Mouse (Mus musculus): Measurements from ENCODE around the gene Dmrt2. TPM values are rescaled to one million over a fixed set of nuclear protein-coding genes. Genes with fewer than 3 reads are reported as not detected.

The Dmrt2 gene
- polyA plus RNA-seq (2014; fragmentation: Nextera tagmentation; extraction: Ambion mirVana) = 0.73 and 1.2 TPM in 2 replicates

DNA sequence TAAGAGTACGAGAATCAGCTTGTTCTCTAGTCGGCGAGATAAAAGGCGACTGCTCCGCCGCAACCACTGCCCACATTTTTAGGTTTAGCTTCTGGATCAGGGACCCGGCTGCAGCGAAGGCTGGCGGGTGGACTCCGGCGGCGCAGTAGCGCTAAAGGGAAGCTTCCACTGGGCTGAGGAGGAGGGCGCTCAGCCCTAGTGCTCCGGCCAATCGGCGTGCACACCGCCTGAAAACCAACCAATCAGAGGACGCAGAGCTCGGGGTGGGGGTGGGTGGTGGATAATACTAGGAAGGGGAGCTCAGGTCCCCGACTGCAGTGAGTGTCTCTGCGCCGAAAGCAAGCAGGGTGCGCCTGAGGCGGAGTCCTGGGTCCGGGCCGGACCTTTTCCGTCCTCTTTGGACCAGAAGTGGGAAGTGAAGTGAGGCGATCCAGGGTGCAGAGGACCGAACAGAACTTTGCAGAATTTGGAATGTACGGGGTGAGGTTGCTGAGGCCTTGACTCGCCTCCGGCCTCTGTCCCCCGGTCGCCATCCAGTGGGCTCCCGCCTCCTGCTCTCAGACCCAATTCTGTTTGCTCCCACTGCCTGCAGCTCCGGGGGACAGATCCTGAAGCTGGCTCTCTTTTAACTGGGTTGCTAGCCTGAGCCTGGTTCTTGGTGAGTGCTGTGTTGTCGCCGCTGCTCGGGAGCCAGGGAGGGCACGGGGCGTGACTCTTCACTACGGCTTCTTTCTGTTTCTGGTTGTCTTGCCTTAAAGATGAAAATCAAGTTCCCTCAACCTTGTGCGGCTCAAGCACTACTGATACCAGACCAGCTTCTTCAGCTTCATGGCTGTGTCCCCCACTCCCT lies at the start of gene Dmrt2:
TSS of gene Dmrt2 (plus strand) at position 311 of the 850 bp plus-strand sequence.
- DNase-seq (ENCODE audit: low spot score) (peak; percentile 72), ATAC-seq (replicated peaks; ENCODE audit: low FRiP score) (peak; percentile 94)
- no peaks in the 10 kb centered on the region for H3K36me3 ChIP-seq (ENCODE audit: control insufficient read depth, insufficient read depth, low read length)
- H3K27ac ChIP-seq (ENCODE audit: low read depth, low read length) = no peak within 1 kb of the TSS
- WGBS = 1% methylated on average over 44 of the region's 44 CpGs
- H3K4me1 ChIP-seq (replicated peaks; ENCODE audit: control insufficient read depth, insufficient read depth, low read length) = peaks cover 9% of the 10 kb centered on the region
- H3K27me3 ChIP-seq (replicated peaks; ENCODE audit: control insufficient read depth, insufficient read depth, low read length) = peaks cover 98% of the 10 kb centered on the region
- H3K9me3 ChIP-seq (ENCODE audit: control insufficient read depth, low read length) = no peaks in the 10 kb centered on the region
- H3K9ac ChIP-seq (ENCODE audit: low read depth, low read length) = 0 out of 2 replicates have a peak within 1 kb of the TSS, but pooled peaks have one; percentile 12
- peak within 1 kb of the TSS; percentile 45 for H3K4me3 ChIP-seq (ENCODE audit: low read depth, low read length)
- peak within 1 kb of the TSS; percentile 84 for H3K4me2 ChIP-seq

DNA sequence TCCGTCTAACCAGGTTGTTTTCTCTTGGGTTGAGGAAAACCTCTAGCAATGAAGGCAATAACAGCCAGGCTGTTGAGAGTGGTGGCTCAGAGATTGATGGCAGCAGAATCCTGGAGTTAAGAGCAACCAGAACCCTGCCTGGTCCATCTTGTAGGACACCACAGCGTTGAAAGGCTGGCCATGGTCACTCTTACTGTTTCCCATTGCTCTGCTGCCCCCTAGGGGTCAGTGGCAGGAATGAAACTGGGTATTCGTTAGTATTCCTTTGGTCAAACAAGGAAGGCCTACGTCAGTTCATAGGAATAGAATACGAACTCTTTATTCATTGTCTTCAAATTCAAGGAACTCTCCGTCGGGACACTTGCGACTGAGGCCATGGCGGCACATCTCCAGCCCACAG lies 43.7 kb upstream of the Dmrt2 start:
- Histone ChIP-seq H3K4me1 (replicated peaks; ENCODE audit: control insufficient read depth, insufficient read depth, low read length) (no peaks in the 10 kb centered on the region), H3K4me2 (no peak overlapping the region), H3K27me3 (replicated peaks; ENCODE audit: control insufficient read depth, insufficient read depth, low read length) (peaks cover 41% of the 10 kb centered on the region), H3K27ac (ENCODE audit: low read depth, low read length) (no peak overlapping the region), H3K36me3 (ENCODE audit: control insufficient read depth, insufficient read depth, low read length) (no peaks in the 10 kb centered on the region), H3K9ac (ENCODE audit: low read depth, low read length) (no peak overlapping the region), H3K4me3 (ENCODE audit: low read depth, low read length) (no peak overlapping the region), H3K9me3 (ENCODE audit: control insufficient read depth, low read length) (no peaks in the 10 kb centered on the region)
- WGBS = 12% methylated on average over 9 of the region's 9 CpGs
- DNase-seq (ENCODE audit: low spot score) (peak; percentile 45), ATAC-seq (replicated peaks; ENCODE audit: low FRiP score) (no peak)

DNA sequence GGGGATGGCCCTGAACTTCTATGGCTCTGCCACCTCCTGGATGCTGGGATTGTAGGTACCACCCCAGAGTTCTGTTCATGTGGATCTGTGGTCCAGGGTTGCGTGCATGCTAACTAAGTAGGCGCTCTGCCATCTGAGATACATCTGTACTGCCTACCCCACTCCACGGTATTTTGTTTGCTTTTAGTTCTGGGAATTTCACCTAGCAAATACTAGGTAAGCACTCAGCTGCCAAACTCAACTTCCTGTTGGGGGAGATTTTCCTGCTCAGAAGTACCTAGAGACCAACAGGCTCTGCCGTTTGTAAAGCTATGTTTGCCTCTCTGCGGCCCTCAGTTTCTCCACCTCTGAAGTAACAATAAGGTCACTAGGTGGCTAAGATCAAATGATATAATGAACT lies 37.1 kb upstream of the Dmrt2 start:
- Histone ChIP-seq H3K9ac (ENCODE audit: low read depth, low read length) (no peak overlapping the region), H3K4me3 (ENCODE audit: low read depth, low read length) (no peak overlapping the region), H3K36me3 (ENCODE audit: control insufficient read depth, insufficient read depth, low read length) (no peaks in the 10 kb centered on the region), H3K9me3 (ENCODE audit: control insufficient read depth, low read length) (no peaks in the 10 kb centered on the region), H3K27me3 (replicated peaks; ENCODE audit: control insufficient read depth, insufficient read depth, low read length) (no peaks in the 10 kb centered on the region), H3K27ac (ENCODE audit: low read depth, low read length) (no peak overlapping the region), H3K4me1 (replicated peaks; ENCODE audit: control insufficient read depth, insufficient read depth, low read length) (no peaks in the 10 kb centered on the region), H3K4me2 (no peak overlapping the region)
- DNase-seq (ENCODE audit: low spot score) (no peak), ATAC-seq (replicated peaks; ENCODE audit: low FRiP score) (no peak)
- 77% methylated on average over 5 of the region's 5 CpGs for WGBS

DNA sequence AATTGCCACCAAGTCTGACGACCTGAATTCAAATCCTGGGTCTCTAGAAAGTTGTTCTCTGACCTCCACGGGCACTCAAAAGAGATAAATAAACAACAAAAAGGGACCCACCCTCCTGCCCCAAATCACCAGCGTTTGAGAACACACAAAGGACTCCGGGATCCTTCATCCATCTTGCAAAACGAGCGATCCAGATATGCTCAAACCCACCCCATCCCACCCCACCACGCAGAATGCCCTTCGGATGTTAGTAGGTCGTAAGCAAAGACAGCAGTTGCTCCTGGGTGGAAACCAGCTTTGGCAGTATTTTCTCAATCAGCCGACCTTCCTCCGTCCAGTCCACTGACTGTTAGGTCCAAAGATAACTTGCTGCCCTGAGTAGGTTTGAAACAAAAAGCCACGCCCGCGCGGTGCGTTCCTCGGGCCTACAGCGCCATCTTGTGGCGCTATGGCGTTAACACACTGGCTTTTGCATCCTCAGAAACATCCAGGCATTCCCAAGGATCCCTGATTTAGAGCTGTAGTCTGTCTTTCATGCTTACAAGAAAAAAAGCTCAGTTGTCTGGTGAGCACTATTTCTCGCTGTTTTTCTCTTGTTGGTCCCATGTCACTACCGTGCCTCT lies 36.5 kb upstream of the Dmrt2 start:
- H3K4me1 ChIP-seq (replicated peaks; ENCODE audit: control insufficient read depth, insufficient read depth, low read length) = no peaks in the 10 kb centered on the region
- peak overlapping the region; percentile 40 for H3K4me2 ChIP-seq
- H3K9ac ChIP-seq (ENCODE audit: low read depth, low read length) = no peak overlapping the region
- 15% methylated on average over 22 of the region's 22 CpGs for WGBS
- H3K27me3 ChIP-seq (replicated peaks; ENCODE audit: control insufficient read depth, insufficient read depth, low read length) = no peaks in the 10 kb centered on the region
- no peak; the same call in 1 of the 2 replicates for ATAC-seq (replicated peaks; ENCODE audit: low FRiP score)
- no peaks in the 10 kb centered on the region for H3K9me3 ChIP-seq (ENCODE audit: control insufficient read depth, low read length)
- no peak overlapping the region for H3K4me3 ChIP-seq (ENCODE audit: low read depth, low read length)
- no peaks in the 10 kb centered on the region for H3K36me3 ChIP-seq (ENCODE audit: control insufficient read depth, insufficient read depth, low read length)
- no peak overlapping the region for H3K27ac ChIP-seq (ENCODE audit: low read depth, low read length)
- peak; percentile 68 for DNase-seq (ENCODE audit: low spot score)

DNA sequence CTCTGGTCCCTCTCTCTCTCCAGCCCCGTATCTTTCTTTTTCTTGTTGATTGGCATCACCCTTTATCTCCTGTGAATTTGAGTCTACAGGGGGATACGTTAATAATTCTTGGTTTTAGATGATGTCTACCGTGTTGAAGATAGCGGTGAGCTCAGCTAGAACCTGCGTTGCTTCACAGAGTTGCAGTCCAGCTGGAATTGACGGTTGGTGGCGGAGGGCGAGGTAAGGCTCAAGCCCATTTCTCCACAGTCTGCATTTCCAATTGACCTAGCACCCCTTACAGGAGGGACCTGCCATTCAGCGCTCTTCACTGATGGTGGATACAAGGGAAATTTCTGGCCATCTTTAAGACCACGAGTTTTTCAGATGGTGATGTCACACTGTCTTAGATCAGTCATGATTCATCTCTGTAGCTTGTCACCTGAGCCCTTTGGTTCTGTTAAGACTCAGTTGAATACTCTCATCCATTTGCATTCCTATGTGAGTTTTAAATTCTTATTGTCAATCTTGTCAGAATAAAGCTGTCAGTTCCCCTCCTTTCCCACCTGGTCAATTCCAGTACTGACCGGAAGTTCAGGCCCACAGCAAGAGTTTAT lies 33.3 kb upstream of the Dmrt2 start:
- Histone ChIP-seq H3K9me3 (ENCODE audit: control insufficient read depth, low read length) (no peaks in the 10 kb centered on the region), H3K27me3 (replicated peaks; ENCODE audit: control insufficient read depth, insufficient read depth, low read length) (no peaks in the 10 kb centered on the region), H3K9ac (ENCODE audit: low read depth, low read length) (no peak overlapping the region), H3K27ac (ENCODE audit: low read depth, low read length) (no peak overlapping the region), H3K4me1 (replicated peaks; ENCODE audit: control insufficient read depth, insufficient read depth, low read length) (no peaks in the 10 kb centered on the region), H3K36me3 (ENCODE audit: control insufficient read depth, insufficient read depth, low read length) (no peaks in the 10 kb centered on the region), H3K4me3 (ENCODE audit: low read depth, low read length) (no peak overlapping the region), H3K4me2 (no peak overlapping the region)
- DNase-seq (ENCODE audit: low spot score) (no peak), ATAC-seq (replicated peaks; ENCODE audit: low FRiP score) (no peak)
- 64% methylated on average over 11 of the region's 11 CpGs for WGBS

DNA sequence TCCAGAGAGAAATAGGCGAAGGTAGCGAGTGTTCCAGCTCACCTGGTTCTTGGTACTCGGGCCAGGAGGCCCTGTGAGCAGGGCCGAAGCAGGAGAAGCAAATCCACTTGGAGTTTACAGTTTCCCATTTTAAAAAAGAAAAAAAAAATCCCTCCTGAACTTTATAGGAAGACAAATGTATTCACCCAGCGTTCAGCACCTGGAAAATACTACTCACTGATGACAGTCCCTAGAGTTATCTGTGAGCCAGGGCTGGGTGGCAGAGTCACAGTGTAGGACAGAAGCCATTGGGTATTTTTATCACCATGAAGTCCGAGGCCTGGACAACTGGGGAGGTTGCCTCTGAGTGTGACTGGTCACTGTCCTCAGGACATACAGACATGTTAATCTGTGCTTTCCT lies 30.4 kb upstream of the Dmrt2 start:
- no peaks in the 10 kb centered on the region for H3K9me3 ChIP-seq (ENCODE audit: control insufficient read depth, low read length)
- H3K27ac ChIP-seq (ENCODE audit: low read depth, low read length) = no peak overlapping the region
- no peak overlapping the region for H3K4me2 ChIP-seq
- no peaks in the 10 kb centered on the region for H3K36me3 ChIP-seq (ENCODE audit: control insufficient read depth, insufficient read depth, low read length)
- ATAC-seq (replicated peaks; ENCODE audit: low FRiP score) (no peak), DNase-seq (ENCODE audit: low spot score) (no peak)
- WGBS = 85% methylated on average over 6 of the region's 6 CpGs
- no peaks in the 10 kb centered on the region for H3K4me1 ChIP-seq (replicated peaks; ENCODE audit: control insufficient read depth, insufficient read depth, low read length)
- no peak overlapping the region for H3K9ac ChIP-seq (ENCODE audit: low read depth, low read length)
- no peak overlapping the region for H3K4me3 ChIP-seq (ENCODE audit: low read depth, low read length)
- no peaks in the 10 kb centered on the region for H3K27me3 ChIP-seq (replicated peaks; ENCODE audit: control insufficient read depth, insufficient read depth, low read length)

DNA sequence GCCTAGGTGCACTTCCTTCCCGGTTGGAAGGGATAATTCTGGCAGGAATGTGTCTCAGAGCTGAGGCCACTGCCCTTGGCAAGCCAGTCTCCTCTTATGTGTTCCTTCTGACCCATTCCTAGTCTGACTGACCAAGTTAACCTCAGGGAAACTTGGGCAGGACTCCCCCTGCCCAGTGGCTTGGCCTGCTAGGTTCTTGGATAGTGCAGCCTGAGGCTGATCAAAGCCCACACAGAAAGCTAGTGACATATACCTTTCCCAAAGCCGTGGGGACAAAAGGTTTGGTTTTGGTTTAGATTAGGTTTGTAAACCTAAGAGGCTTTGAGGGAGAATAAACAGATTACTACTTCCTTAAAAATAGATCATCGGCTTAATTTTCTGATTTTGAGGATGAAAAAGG lies 25.1 kb upstream of the Dmrt2 start:
- ATAC-seq (replicated peaks; ENCODE audit: low FRiP score) = no peak
- DNase-seq (ENCODE audit: low spot score) = no peak
- Histone ChIP-seq H3K4me1 (replicated peaks; ENCODE audit: control insufficient read depth, insufficient read depth, low read length) (no peaks in the 10 kb centered on the region), H3K36me3 (ENCODE audit: control insufficient read depth, insufficient read depth, low read length) (no peaks in the 10 kb centered on the region), H3K9ac (ENCODE audit: low read depth, low read length) (no peak overlapping the region), H3K27me3 (replicated peaks; ENCODE audit: control insufficient read depth, insufficient read depth, low read length) (no peaks in the 10 kb centered on the region), H3K9me3 (ENCODE audit: control insufficient read depth, low read length) (no peaks in the 10 kb centered on the region), H3K4me2 (no peak overlapping the region), H3K4me3 (ENCODE audit: low read depth, low read length) (no peak overlapping the region), H3K27ac (ENCODE audit: low read depth, low read length) (no peak overlapping the region)
- WGBS = 58% methylated on average over 3 of the region's 3 CpGs

DNA sequence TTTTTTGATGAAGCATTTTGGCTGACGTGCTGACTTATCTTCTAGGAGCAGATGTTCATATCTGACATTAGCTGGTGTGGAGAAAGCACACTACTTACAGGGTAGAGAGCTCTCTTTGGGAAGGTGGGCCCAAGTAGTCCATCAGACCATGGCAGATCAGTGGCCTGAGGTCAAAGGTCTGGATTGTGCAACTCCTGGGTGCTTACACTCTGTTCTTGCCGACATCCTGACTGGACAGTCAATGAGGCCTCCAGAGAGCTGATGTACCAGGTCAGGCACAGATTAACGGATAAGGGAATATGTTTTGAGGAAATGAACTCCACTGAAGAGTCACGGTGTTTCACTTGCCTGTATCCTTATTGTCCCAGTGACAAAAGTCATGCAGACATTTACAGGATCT lies 23.5 kb upstream of the Dmrt2 start:
- H3K9ac ChIP-seq (ENCODE audit: low read depth, low read length) = no peak overlapping the region
- no peak overlapping the region for H3K4me3 ChIP-seq (ENCODE audit: low read depth, low read length)
- no peaks in the 10 kb centered on the region for H3K4me1 ChIP-seq (replicated peaks; ENCODE audit: control insufficient read depth, insufficient read depth, low read length)
- no peak overlapping the region for H3K4me2 ChIP-seq
- no peaks in the 10 kb centered on the region for H3K36me3 ChIP-seq (ENCODE audit: control insufficient read depth, insufficient read depth, low read length)
- DNase-seq (ENCODE audit: low spot score) = no peak
- 52% methylated on average over 4 of the region's 4 CpGs for WGBS
- H3K27ac ChIP-seq (ENCODE audit: low read depth, low read length) = no peak overlapping the region
- no peaks in the 10 kb centered on the region for H3K27me3 ChIP-seq (replicated peaks; ENCODE audit: control insufficient read depth, insufficient read depth, low read length)
- H3K9me3 ChIP-seq (ENCODE audit: control insufficient read depth, low read length) = no peaks in the 10 kb centered on the region
- peak; percentile 53; the same call in 1 of the 2 replicates for ATAC-seq (replicated peaks; ENCODE audit: low FRiP score)

All from liver, embryonic 11.5 days (tissue).